Mouse (Mus musculus): ENCODE measurements around the gene Hs6st3. TPM values are rescaled to one million over a fixed set of nuclear protein-coding genes. Genes with fewer than 3 reads are reported as not detected.
A peak's percentile ranks its signal among the peaks of the same experiment; 100 is the strongest.

Hs6st3 gene
- polyA plus RNA-seq, 1 experiment from 2014 or later = not detected

DNA sequence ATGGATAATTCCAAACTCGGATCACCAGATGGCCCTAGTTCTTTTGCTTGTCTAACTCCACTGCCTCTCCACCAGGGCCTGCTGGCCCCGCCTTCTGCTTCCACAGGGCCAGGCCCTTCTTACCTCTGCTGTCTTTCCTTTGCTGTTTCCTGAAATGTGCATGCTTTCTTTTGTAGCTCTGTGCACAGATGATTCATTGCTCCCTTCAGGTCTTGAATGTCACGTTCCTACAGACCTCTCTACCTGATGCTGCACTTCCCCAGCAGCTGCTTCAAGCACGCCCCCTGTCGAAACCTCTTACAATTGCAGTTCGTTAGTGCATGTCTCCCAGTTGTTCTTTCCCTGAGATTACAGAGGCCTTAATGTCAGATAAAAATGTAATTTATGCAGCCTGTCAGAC lies 682.4 kb downstream of the Hs6st3 start:
- no peaks in the 10 kb centered on the region for H3K9me3 ChIP-seq (ENCODE audit: low read length)
- no peak overlapping the region for H3K4me3 ChIP-seq (ENCODE audit: low read depth, low read length)
- WGBS (ENCODE audit: insufficient replicate concordance) = 56% methylated on average over 6 of the region's 6 CpGs
- no peaks in the 10 kb centered on the region for H3K4me1 ChIP-seq (ENCODE audit: insufficient read depth)
- no peaks in the 10 kb centered on the region for H3K36me3 ChIP-seq (replicated peaks; ENCODE audit: insufficient read depth, low read length)
- no peak for DNase-seq
- no peak overlapping the region for H3K9ac ChIP-seq (replicated peaks)
- H3K27me3 ChIP-seq (ENCODE audit: insufficient read depth, low read length) = no peaks in the 10 kb centered on the region
- ATAC-seq = no peak
- TF ChIP-seq CTCF (IDR thresholded peaks at IDR 0.05; ENCODE audit: low read depth) = peak; percentile 8; the same call in 1 of the 2 replicates
- no peak for TF ChIP-seq EP300 (IDR thresholded peaks at IDR 0.05; ENCODE audit: low read depth)
- no peak overlapping the region for H3K4me2 ChIP-seq (ENCODE audit: low read depth, low read length)
- no peak overlapping the region for H3K27ac ChIP-seq (ENCODE audit: low read depth)

DNA sequence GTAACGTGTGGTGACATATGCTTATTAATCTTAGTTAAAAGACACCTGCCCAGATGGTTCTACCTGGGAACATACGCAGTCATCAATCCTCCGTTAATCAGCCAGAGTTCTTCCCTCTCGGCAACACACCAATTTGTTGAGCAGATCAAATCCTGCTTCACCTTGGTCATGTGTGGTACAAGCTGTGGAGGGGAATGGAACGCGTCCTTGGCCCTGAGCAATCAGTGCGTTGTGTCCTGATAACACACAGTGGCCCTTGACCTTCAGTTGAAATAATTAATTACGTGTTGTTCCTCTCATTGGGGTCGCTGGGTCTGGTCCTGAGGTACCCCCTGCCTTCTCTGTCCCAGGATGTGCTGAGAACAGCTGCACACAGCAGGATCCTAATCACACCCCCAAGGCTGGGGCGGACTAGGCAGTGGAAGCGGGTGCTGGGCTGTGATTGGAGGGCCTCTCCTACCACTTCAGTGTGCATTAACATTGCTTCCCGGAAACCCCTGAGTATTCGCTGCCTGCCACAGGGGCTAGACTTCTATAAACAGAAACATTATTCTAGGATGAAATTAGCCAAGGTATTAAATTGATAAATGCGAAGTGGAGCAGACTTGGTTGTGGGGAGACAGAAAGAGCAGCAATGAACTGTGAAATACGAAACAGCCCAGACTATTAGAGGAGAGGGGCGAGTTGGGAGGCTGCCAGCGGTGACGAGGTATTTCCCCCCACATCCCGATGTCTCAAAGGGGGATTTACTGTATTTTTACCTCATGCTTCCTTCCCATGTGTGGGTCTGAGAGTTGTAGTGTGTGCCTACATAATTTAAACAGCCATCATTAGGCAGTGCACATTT lies 693.2 kb downstream of the Hs6st3 start:
- WGBS (ENCODE audit: insufficient replicate concordance) = 55% methylated on average over 19 of the region's 19 CpGs
- Histone ChIP-seq H3K36me3 (replicated peaks; ENCODE audit: insufficient read depth, low read length) (no peaks in the 10 kb centered on the region), H3K27ac (ENCODE audit: low read depth) (no peak overlapping the region), H3K4me1 (ENCODE audit: insufficient read depth) (no peaks in the 10 kb centered on the region), H3K27me3 (ENCODE audit: insufficient read depth, low read length) (no peaks in the 10 kb centered on the region), H3K9me3 (ENCODE audit: low read length) (no peaks in the 10 kb centered on the region), H3K4me3 (ENCODE audit: low read depth, low read length) (no peak overlapping the region), H3K4me2 (ENCODE audit: low read depth, low read length) (no peak overlapping the region), H3K9ac (replicated peaks) (no peak overlapping the region)
- ATAC-seq = no peak
- no peak for DNase-seq
- TF ChIP-seq CTCF (IDR thresholded peaks at IDR 0.05; ENCODE audit: low read depth) (no peak), EP300 (IDR thresholded peaks at IDR 0.05; ENCODE audit: low read depth) (no peak)

DNA sequence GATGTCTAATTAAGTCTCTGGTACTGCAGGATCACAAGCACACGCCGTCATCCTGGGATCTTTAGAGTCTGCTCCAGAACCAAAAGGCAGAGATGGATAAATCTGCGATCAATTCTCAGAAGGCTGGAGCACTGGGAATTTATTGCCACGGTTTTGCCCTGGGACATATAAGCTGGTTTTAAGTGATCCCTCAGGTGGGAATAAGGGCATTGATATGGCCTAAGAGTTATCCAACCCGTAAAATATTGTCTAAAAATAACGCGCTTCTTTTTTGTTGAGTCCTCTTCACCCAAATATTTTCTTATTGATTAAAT lies 693.8 kb downstream of the Hs6st3 start:
- H3K4me3 ChIP-seq (ENCODE audit: low read depth, low read length) = no peak overlapping the region
- H3K36me3 ChIP-seq (replicated peaks; ENCODE audit: insufficient read depth, low read length) = no peaks in the 10 kb centered on the region
- H3K4me1 ChIP-seq (ENCODE audit: insufficient read depth) = no peaks in the 10 kb centered on the region
- 79% methylated on average over 7 of the region's 7 CpGs for WGBS (ENCODE audit: insufficient replicate concordance)
- no peak overlapping the region for H3K27ac ChIP-seq (ENCODE audit: low read depth)
- no peaks in the 10 kb centered on the region for H3K27me3 ChIP-seq (ENCODE audit: insufficient read depth, low read length)
- H3K4me2 ChIP-seq (ENCODE audit: low read depth, low read length) = no peak overlapping the region
- H3K9ac ChIP-seq (replicated peaks) = no peak overlapping the region
- no peak for DNase-seq
- TF ChIP-seq CTCF (IDR thresholded peaks at IDR 0.05; ENCODE audit: low read depth) = no peak
- no peak for ATAC-seq
- no peaks in the 10 kb centered on the region for H3K9me3 ChIP-seq (ENCODE audit: low read length)

DNA sequence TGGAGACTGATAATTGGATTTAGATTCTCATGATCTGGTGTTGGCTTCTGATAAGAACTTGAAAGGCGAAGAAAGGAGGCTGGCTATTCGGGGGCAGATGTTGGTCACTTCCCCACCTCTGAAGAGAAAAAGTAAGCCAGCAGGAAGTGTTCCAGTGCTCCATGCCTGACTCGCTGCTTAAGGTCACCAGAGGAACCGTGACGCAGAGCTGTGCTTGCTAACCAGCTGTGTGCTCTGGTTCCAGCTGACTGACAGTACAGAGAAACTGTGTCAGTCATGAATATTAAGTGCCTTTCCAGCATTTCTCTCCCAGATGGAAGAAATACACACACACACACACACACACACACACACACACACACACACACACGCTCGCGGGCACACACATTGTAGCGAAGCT lies 694.8 kb downstream of the Hs6st3 start:
- no peaks in the 10 kb centered on the region for H3K36me3 ChIP-seq (replicated peaks; ENCODE audit: insufficient read depth, low read length)
- H3K4me1 ChIP-seq (ENCODE audit: insufficient read depth) = no peaks in the 10 kb centered on the region
- DNase-seq (no peak), ATAC-seq (no peak)
- TF ChIP-seq CTCF (IDR thresholded peaks at IDR 0.05; ENCODE audit: low read depth) (no peak), EP300 (IDR thresholded peaks at IDR 0.05; ENCODE audit: low read depth) (no peak)
- no peak overlapping the region for H3K4me2 ChIP-seq (ENCODE audit: low read depth, low read length)
- H3K9me3 ChIP-seq (ENCODE audit: low read length) = no peaks in the 10 kb centered on the region
- no peak overlapping the region for H3K9ac ChIP-seq (replicated peaks)
- 52% methylated on average over 9 of the region's 9 CpGs for WGBS (ENCODE audit: insufficient replicate concordance)
- H3K27ac ChIP-seq (ENCODE audit: low read depth) = no peak overlapping the region
- no peaks in the 10 kb centered on the region for H3K27me3 ChIP-seq (ENCODE audit: insufficient read depth, low read length)
- no peak overlapping the region for H3K4me3 ChIP-seq (ENCODE audit: low read depth, low read length)

DNA sequence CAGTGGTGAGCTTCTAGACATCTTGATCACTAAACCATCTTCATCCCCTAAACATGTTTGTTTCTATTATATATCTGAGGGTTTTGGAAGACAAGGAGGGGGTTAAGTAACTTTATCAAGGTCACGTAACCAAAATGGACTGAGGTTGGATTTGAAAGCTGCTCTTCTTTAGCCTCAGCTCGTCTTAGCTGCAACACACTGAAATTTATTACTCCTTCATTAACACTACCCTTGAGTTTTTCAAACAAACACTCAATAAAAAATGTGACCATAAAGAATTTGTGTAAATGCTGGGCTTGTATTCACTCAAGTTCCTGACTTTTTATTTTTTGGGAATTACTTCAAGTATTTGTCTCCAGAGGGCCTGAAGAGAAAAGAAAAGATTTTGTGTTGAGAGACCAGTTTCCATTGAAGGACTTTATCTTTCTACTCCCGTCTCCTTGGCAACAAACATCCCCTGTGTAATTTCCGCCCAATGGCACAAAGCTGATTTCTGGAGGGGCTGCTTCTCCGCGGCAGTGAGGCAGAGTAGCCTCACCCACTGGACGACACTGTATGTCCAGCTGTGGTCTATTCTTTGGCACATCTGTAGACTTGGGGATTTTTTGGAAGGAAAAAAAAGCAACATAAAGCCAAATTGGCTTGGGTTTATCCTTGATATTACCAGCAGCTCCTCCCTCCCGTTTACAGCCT lies 696.0 kb downstream of the Hs6st3 start:
- no peaks in the 10 kb centered on the region for H3K4me1 ChIP-seq (ENCODE audit: insufficient read depth)
- H3K27me3 ChIP-seq (ENCODE audit: insufficient read depth, low read length) = no peaks in the 10 kb centered on the region
- H3K36me3 ChIP-seq (replicated peaks; ENCODE audit: insufficient read depth, low read length) = no peaks in the 10 kb centered on the region
- no peak overlapping the region for H3K9ac ChIP-seq (replicated peaks)
- 77% methylated on average over 8 of the region's 8 CpGs for WGBS (ENCODE audit: insufficient replicate concordance)
- DNase-seq (no peak), ATAC-seq (no peak)
- no peak for TF ChIP-seq EP300 (IDR thresholded peaks at IDR 0.05; ENCODE audit: low read depth)
- no peak for TF ChIP-seq CTCF (IDR thresholded peaks at IDR 0.05; ENCODE audit: low read depth)
- H3K4me3 ChIP-seq (ENCODE audit: low read depth, low read length) = no peak overlapping the region
- H3K27ac ChIP-seq (ENCODE audit: low read depth) = no peak overlapping the region
- no peaks in the 10 kb centered on the region for H3K9me3 ChIP-seq (ENCODE audit: low read length)
- no peak overlapping the region for H3K4me2 ChIP-seq (ENCODE audit: low read depth, low read length)

DNA sequence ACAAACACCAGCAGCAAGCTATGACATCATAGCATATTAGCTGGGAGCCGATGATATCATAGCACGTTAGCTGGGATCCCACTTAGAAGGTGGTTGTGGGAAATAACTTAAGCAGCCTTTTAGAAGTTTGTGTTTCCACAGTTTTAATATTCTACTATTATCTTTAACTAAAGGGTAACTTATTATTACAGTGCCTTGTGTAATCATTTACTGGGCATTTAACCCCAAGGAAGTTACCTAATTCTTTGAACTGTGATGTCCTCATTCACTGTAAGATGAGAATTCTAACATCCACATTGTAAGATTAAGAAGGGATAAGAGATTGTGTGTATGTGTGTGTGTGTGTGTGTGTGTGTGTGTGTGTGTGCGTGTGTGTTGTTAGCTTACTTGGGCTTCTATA lies 697.9 kb downstream of the Hs6st3 start:
- Histone ChIP-seq H3K4me1 (ENCODE audit: insufficient read depth) (no peaks in the 10 kb centered on the region), H3K4me2 (ENCODE audit: low read depth, low read length) (no peak overlapping the region), H3K27me3 (ENCODE audit: insufficient read depth, low read length) (no peaks in the 10 kb centered on the region), H3K9ac (replicated peaks) (no peak overlapping the region), H3K36me3 (replicated peaks; ENCODE audit: insufficient read depth, low read length) (no peaks in the 10 kb centered on the region), H3K9me3 (ENCODE audit: low read length) (no peaks in the 10 kb centered on the region), H3K4me3 (ENCODE audit: low read depth, low read length) (no peak overlapping the region), H3K27ac (ENCODE audit: low read depth) (no peak overlapping the region)
- 81% methylated on average over 3 of the region's 3 CpGs for WGBS (ENCODE audit: insufficient replicate concordance)
- no peak for DNase-seq
- no peak for ATAC-seq
- TF ChIP-seq CTCF (IDR thresholded peaks at IDR 0.05; ENCODE audit: low read depth) (no peak), EP300 (IDR thresholded peaks at IDR 0.05; ENCODE audit: low read depth) (no peak)
